Mouse (Mus musculus) cortical plate, adult 2 months (tissue): ENCODE results near the gene Xndc1.

Experiments used
- CTCF ChIP-seq: fragments of 200-500 bp; IDR thresholded peaks from 2 replicates; pipeline ENCODE4 v1.5.1; 2011; ENCODE audit warnings: mild to moderate bottlenecking, control low read depth, low read length; ENCODE audit not compliant: insufficient read depth; ENCODE audit errors: extremely low read depth
- POLR2A ChIP-seq: fragments of 200-500 bp; IDR thresholded peaks from 2 replicates; pipeline ENCODE4 v1.6.1; 2011; ENCODE audit warnings: mild to moderate bottlenecking, low read length, control low read depth; ENCODE audit not compliant: insufficient read depth; ENCODE audit errors: extremely low read depth

DNA sequence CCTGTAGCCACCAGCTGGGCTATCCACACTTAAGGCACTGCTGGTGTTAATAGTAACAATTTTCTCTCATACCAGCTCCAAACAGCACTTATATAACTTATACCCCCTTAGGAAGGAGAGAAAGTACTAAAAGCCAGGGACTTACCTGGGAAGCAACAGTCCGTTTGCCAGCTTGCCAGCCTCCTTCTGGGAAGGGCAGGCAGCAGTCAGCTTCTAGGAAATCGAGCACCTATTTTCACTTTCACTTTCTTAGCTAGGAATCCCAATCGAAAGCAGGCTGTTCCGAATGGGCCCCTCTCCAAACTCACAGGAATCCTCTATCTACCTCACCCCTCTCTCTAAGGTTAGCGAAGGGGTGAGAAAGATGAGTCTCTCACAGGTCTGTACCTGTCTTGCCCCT is 47.9 kb upstream of the Xndc1 start:
- TF ChIP-seq POLR2A: no peak
- no peak for TF ChIP-seq CTCF
